Mouse (Mus musculus) c-Kit-positive CD71-positive TER-119-positive erythroid progenitor cells, embryonic 14.5 days (primary cell): ENCODE measurements at regions not wholly inside any gene's neighbourhood (a gene's known extent, or its start where the extent isn't known, plus 50 kb on each side); places are given as distances from the start of the nearest gene placed in this dataset.

Source experiments
- DNase-seq: peaks from one replicate; pipeline ENCODE4 v3.0.0-alpha.2; 2013; ENCODE audit warnings: low spot score

- DNase-seq, result no peak
These were observed 137.8 kb downstream of the Ets2 start for GRCm38 (mm10) chr16:95839512-95840253.

GRCm38 (mm10) chr16:95838886-95839430 is 137.1 kb downstream of the Ets2 start:
- no peak for DNase-seq

- no peak for DNase-seq
These were observed 136.6 kb downstream of the Ets2 start for GRCm38 (mm10) chr16:95838478-95838846.

- no peak for DNase-seq
These were observed 136.0 kb downstream of the Ets2 start for GRCm38 (mm10) chr16:95837723-95838477.

GRCm38 (mm10) chr16:95835941-95836340 is 134.1 kb downstream of the Ets2 start:
- DNase-seq, result no peak

GRCm38 (mm10) chr16:95834556-95835288 is 132.8 kb downstream of the Ets2 start:
- DNase-seq, result no peak

GRCm38 (mm10) chr16:95833455-95833854 is 131.6 kb downstream of the Ets2 start:
- no peak for DNase-seq

GRCm38 (mm10) chr16:95832346-95832739 is 130.5 kb downstream of the Ets2 start:
- no peak for DNase-seq

- DNase-seq, result no peak
These were observed 129.9 kb downstream of the Ets2 start for GRCm38 (mm10) chr16:95831566-95832345.

- DNase-seq, result no peak
These were observed 125.5 kb downstream of the Ets2 start for GRCm38 (mm10) chr16:95827402-95827737.

GRCm38 (mm10) chr16:95826681-95827401 is 125.0 kb downstream of the Ets2 start:
- no peak for DNase-seq

- DNase-seq, result no peak
These were observed 123.8 kb downstream of the Ets2 start for GRCm38 (mm10) chr16:95825723-95826122.

- no peak for DNase-seq
These were observed 123.1 kb downstream of the Ets2 start for GRCm38 (mm10) chr16:95824720-95825534.

GRCm38 (mm10) chr16:95823803-95824202 is 121.9 kb downstream of the Ets2 start:
- DNase-seq, result no peak

GRCm38 (mm10) chr16:95821080-95821479 is 119.2 kb downstream of the Ets2 start:
- no peak for DNase-seq

- no peak for DNase-seq
These were observed 118.7 kb downstream of the Ets2 start for GRCm38 (mm10) chr16:95820606-95821005.

GRCm38 (mm10) chr16:95820013-95820412 is 118.1 kb downstream of the Ets2 start:
- no peak for DNase-seq

GRCm38 (mm10) chr16:95815966-95816365 is 114.1 kb downstream of the Ets2 start:
- DNase-seq, result no peak

GRCm38 (mm10) chr16:95815206-95815731 is 113.4 kb downstream of the Ets2 start:
- DNase-seq, result no peak

GRCm38 (mm10) chr16:95814513-95815118 is 112.7 kb downstream of the Ets2 start:
- DNase-seq, result no peak
